Mouse (Mus musculus): Measurements from ENCODE around the gene Chit1. TPM values are rescaled to one million over a fixed set of nuclear protein-coding genes. Genes with fewer than 3 reads are reported as not detected.
A peak's percentile ranks its signal among the peaks of the same experiment; 100 is the strongest.

Gene Chit1
- polyA plus RNA-seq, 1 experiment from 2014 or later = 0.09 TPM

DNA sequence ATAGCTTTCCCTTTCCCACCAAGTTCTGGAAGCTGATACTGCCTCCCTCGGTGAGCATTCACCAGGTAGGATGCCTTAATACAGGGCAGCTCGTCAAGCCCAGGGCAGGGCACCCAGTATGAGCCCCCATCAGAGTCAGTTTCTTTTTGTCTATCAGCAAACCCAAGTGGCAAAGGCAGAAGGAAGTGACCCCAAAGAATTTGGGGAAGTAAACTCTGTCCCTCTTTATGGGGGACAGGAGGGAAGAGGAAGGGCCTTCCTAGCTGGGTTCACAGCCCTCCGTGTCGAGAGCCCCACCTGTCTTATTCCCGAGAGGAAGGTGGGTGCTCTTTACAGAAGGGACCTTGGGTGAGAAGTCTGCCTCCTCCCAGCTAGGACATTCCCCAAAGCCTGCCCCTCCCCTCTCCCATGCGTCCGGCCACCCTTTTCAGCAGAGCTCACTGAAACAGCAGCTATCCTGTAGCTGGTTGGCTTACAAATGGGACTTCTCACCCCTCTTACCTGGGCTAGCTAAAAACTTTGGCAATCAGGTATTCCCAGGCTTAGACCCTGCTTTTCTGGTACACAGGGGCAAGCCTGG is 15.9 kb upstream of the Chit1 start:
- no peak for ATAC-seq
- Histone ChIP-seq H3K4me3 (replicated peaks) (no peak overlapping the region), H3K4me1 (replicated peaks) (peaks cover 79% of the 10 kb centered on the region), H3K36me3 (no peaks in the 10 kb centered on the region), H3K9me3 (no peaks in the 10 kb centered on the region), H3K4me2 (replicated peaks) (no peak overlapping the region), H3K27me3 (no peaks in the 10 kb centered on the region), H3K9ac (replicated peaks) (no peak overlapping the region), H3K27ac (peak overlapping the region; percentile 89)
- 72% methylated on average over 7 of the region's 7 CpGs for whole genome bisulfite sequencing

DNA sequence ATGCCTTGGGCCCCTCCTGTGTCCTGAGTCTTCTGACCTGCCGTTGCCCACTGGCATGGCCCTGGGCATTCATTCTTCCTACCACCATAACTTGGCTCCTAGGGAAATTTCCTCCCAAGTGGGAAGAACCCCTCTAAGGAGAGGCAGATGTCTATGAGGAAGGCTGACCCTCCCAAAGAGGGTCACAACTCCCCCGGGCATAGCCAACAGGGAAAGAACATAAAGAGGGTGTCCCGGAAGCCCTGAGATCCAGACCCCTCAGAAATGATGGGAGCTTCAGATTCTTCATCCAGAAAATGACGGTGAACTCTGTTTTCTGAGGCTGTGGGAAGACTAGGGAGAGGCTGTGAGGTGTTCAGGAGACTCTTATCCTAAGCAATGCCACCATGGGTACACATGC is 15.3 kb upstream of the Chit1 start:
- H3K4me3 ChIP-seq (replicated peaks) = no peak overlapping the region
- 81% methylated on average over 4 of the region's 4 CpGs for WGBS
- H3K9me3 ChIP-seq = no peaks in the 10 kb centered on the region
- no peaks in the 10 kb centered on the region for H3K27me3 ChIP-seq
- H3K27ac ChIP-seq = peak overlapping the region; percentile 89
- H3K36me3 ChIP-seq = no peaks in the 10 kb centered on the region
- H3K9ac ChIP-seq (replicated peaks) = no peak overlapping the region
- ATAC-seq = no peak
- no peak overlapping the region for H3K4me2 ChIP-seq (replicated peaks)
- peaks cover 81% of the 10 kb centered on the region for H3K4me1 ChIP-seq (replicated peaks)

DNA sequence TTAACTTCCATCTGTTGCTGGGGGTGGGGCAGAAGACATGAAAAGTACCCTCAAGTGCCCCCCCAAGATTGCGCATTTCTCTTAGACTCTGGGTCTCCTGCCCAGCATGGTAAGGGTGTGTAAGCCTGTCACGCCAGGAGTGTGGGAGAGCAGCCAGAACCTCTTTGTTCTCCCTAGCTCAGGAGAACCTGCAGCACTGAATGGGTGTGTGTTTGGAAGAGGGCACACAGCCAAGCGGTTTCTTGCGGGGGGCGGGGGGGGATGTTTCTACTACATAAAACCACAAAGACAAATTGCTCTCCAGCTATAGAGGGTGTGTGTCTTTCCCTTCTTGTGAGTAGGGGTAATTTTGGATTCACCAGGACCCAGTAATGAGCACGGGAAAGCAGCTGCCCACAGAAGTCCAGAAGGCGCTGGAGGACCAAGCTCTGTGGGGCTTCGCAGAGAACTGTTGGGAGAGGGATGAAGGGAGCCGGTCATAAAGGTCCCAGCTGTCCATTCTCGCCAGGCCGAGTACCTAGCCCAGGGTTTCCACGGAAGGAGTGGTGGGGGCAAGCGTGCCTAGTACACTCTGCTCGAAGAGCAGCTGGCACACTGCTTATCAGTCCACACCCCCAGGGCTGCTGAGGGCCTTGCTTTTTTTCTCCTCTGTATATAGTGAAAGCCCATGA is 14.6 kb upstream of the Chit1 start:
- Histone ChIP-seq H3K4me1 (replicated peaks) (peaks cover 81% of the 10 kb centered on the region), H3K9ac (replicated peaks) (0 out of 2 replicates have a peak overlapping the region, but pooled peaks have one; percentile 16), H3K4me2 (replicated peaks) (no peak overlapping the region; the same call in 1 of the 2 replicates), H3K36me3 (no peaks in the 10 kb centered on the region), H3K27me3 (no peaks in the 10 kb centered on the region), H3K9me3 (no peaks in the 10 kb centered on the region), H3K4me3 (replicated peaks) (no peak overlapping the region), H3K27ac (peak overlapping the region; percentile 89)
- peak; percentile 81 for ATAC-seq
- 28% methylated on average over 14 of the region's 14 CpGs for WGBS

DNA sequence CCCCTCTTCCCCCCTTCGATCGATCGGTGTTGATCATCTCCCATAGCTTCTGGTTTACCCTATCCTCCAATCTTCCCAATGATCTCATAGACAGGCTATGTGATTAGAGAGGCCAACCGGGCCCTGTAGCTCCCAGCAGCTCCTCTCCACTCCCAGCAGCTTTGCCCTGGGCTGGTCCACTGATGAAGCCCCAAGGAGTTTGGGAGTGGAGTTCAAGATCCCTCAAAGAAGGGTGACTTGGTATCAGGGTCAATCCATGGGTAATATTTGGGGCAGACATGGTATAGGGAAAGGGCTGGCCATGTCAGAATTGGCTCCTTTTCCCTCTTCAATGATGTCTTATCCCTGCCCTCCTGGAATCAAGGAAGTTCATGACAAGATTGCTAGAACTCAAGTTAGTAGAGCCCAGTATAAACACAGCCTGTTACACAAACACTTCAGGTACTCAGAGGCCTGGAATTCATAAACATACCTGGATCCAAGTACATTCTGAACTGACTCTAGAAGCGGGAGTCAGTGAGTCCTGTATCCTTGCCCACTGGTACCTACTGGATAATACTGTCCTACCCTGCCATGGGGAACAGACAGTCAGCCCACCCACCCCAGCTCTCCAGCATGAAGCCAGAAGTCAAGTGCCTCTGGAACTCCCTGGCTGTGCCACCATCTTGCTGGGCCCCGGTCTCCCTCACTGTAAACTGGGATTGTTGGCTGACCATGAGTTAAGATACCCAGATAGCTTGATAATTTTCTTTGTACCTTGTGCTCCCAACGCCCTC is 13.8 kb upstream of the Chit1 start:
- no peak overlapping the region for H3K9ac ChIP-seq (replicated peaks)
- H3K4me1 ChIP-seq (replicated peaks) = peaks cover 79% of the 10 kb centered on the region
- H3K9me3 ChIP-seq = no peaks in the 10 kb centered on the region
- ATAC-seq = no peak
- 80% methylated on average over 7 of the region's 7 CpGs for WGBS
- no peaks in the 10 kb centered on the region for H3K27me3 ChIP-seq
- peak overlapping the region; percentile 89 for H3K27ac ChIP-seq
- H3K4me2 ChIP-seq (replicated peaks) = no peak overlapping the region
- H3K36me3 ChIP-seq = no peaks in the 10 kb centered on the region
- no peak overlapping the region for H3K4me3 ChIP-seq (replicated peaks)

DNA sequence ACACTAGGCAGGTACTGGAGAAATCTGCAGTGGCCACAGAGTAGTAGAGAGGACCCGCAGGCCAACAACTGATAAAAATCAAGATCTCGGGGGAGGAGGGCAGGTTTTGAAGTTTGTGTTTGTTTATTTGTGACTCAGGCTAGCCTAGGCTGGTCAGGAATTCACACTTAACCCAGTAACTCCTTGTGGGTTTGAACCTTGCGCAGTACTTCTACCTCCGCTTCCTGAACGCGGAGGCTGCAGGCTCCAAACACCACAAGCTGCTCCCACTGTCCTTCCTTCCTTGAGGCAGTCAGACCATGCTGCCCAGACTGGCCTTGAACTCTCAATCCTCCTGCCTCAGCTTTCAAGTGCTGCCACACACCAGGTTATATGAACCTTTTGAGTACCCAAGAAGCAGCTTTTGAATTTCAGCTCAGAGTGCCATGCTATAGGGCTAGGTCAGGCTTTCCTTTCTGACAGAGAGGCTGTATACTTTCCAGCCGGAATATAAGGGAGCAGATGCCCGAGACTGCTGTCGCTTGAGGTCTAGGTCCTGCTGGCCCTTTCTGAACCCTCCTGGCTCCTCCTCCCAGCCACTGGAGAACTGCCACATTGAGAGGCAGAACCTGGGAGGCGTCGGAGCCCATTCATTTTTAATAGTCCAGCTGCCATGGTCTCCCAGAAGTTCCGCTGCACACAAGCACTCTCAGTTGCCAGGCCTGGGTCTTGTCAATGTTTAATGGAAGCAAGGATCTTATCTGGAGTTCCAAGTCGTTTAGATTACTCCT is 12.9 kb upstream of the Chit1 start:
- Histone ChIP-seq H3K27ac (peak overlapping the region; percentile 89), H3K36me3 (no peaks in the 10 kb centered on the region), H3K27me3 (no peaks in the 10 kb centered on the region), H3K9ac (replicated peaks) (no peak overlapping the region), H3K4me1 (replicated peaks) (peaks cover 70% of the 10 kb centered on the region), H3K9me3 (no peaks in the 10 kb centered on the region), H3K4me2 (replicated peaks) (no peak overlapping the region), H3K4me3 (replicated peaks) (no peak overlapping the region)
- ATAC-seq = no peak
- 72% methylated on average over 13 of the region's 13 CpGs for WGBS

DNA sequence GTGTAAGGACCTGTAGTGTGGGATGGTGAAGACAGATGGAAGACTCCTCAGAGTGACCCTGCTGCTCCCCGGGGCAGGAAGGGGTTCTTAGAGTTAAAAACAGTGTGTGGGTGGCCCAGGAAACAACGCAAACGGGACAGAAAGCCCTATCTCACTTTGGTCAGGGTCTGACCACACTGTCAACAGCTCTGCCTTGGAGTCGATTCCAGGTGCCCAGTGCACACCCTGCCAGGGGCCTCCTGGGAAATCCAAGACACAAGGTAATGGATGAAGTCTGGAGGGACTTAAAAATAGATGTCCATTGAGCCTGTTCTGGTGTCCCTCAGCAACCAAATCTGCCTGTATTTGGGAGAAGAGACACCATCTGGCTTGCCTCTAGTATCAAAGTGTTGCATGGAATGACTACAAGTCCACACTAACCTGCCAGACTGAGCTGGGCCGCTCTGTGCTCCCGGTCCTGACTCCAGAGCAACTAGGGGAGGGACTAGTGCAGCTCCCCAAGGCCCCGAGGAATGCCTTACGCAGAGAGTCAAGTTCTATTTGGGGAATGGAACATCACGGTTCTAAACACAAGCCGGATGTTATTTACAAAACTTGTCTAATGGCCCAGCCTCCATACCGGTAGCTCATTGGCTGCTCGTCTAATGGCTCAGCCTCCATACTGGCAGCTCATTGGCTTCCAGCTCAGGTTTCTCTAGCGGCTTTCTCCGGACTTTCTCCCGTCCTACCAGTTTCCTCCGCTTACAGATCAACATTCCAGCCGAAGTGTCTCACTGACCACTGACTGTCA is 12.1 kb upstream of the Chit1 start:
- ATAC-seq = peak; percentile 53
- 13% methylated on average over 17 of the region's 17 CpGs for WGBS
- Histone ChIP-seq H3K4me1 (replicated peaks) (peaks cover 63% of the 10 kb centered on the region), H3K9ac (replicated peaks) (peak overlapping the region; percentile 63; the same call in 1 of the 2 replicates), H3K4me3 (replicated peaks) (peak overlapping the region; percentile 41), H3K4me2 (replicated peaks) (peak overlapping the region; percentile 72), H3K36me3 (no peaks in the 10 kb centered on the region), H3K9me3 (no peaks in the 10 kb centered on the region), H3K27ac (peak overlapping the region; percentile 73), H3K27me3 (no peaks in the 10 kb centered on the region)

DNA sequence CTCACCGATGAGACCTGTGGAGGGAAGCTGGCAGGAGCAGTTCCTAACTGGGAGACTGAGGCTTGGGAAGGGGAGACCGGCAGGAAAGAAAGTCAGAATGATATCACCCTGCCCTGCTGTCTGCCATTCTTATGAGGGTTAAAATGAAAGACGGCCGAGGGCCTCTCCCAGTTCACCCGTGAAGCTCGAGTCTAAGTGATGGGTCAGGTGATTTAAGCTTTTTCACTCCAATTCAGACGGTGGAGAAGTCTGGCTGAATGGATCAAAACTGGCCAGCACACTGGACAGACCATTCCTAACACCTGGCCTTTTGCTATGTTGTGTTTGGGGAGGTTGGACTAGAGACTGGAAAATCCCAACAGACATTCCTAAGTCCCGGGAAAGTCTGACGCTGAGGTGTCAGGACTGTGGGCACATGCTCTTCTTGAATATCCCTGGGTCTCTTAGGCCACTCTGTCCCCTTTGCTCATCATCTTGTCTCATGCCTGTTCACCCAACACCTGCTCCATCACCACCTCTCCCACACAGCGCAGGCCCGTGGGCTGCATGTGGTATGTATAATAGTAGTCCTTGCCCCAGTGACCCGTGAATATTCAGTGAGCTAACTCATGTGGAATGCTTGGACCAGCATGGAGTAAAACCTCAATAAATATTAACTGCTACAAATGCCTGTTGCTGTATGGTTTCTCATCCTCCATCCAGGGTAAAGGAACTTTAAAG is 11.4 kb upstream of the Chit1 start:
- WGBS = 27% methylated on average over 12 of the region's 12 CpGs

DNA sequence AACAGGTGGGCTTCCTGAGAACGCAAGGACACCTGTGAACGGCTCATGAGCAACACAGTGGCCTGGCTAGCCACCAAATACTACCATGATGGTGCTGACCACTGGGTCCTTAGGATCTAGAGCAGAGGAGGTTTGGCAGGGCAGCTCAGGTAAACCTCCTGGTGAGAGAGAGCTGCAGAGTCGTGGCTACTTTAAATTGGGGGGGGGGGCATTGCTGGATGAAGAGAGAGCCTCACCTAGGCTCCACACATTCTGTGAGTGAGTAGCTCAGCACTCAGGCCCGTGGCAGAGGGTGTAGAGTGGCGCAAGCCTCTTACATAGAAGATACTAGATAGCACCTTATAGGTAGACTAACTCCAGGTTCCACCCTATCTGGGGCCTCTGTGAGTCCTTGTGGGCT is 10.6 kb upstream of the Chit1 start:
- no peak for ATAC-seq
- Histone ChIP-seq H3K36me3 (no peaks in the 10 kb centered on the region), H3K27me3 (no peaks in the 10 kb centered on the region), H3K4me1 (replicated peaks) (peaks cover 49% of the 10 kb centered on the region), H3K4me3 (replicated peaks) (no peak overlapping the region), H3K4me2 (replicated peaks) (no peak overlapping the region), H3K27ac (no peak overlapping the region), H3K9ac (replicated peaks) (no peak overlapping the region), H3K9me3 (no peaks in the 10 kb centered on the region)
- WGBS = 90% methylated on average over 5 of the region's 5 CpGs

More for the DNA sequence above, 11.4 kb upstream of the Chit1 start:
- peak overlapping the region; percentile 63; the same call in 1 of the 2 replicates for H3K9ac ChIP-seq (replicated peaks)
- H3K9me3 ChIP-seq = no peaks in the 10 kb centered on the region
- H3K4me2 ChIP-seq (replicated peaks) = peak overlapping the region; percentile 72
- no peaks in the 10 kb centered on the region for H3K27me3 ChIP-seq
- no peak for ATAC-seq
- H3K27ac ChIP-seq = peak overlapping the region; percentile 66
- H3K4me1 ChIP-seq (replicated peaks) = peaks cover 56% of the 10 kb centered on the region
- peak overlapping the region; percentile 41 for H3K4me3 ChIP-seq (replicated peaks)
- H3K36me3 ChIP-seq = no peaks in the 10 kb centered on the region

DNA sequence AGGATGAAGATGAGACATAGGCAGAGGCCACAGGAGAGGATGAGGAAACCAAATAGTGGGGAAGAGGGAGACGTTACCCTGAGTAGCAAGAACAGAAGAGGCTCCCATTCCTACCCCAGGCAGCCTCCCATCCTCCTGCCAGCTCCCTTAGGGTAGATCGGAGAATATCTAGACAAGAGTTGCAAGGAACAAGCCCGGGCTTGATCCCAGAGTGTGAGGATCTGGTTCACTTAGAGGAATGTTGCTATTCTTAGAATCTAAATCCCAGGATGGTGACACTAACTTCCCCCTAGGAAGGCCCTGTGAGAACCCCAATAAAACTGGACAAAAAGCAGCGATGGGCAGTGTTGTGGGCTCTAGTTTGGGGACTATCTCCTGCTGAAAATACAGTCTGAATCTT is 10.1 kb upstream of the Chit1 start:
- Histone ChIP-seq H3K4me2 (replicated peaks) (no peak overlapping the region), H3K4me3 (replicated peaks) (no peak overlapping the region), H3K36me3 (no peaks in the 10 kb centered on the region), H3K27me3 (no peaks in the 10 kb centered on the region), H3K4me1 (replicated peaks) (peaks cover 44% of the 10 kb centered on the region), H3K9ac (replicated peaks) (no peak overlapping the region), H3K9me3 (no peaks in the 10 kb centered on the region), H3K27ac (no peak overlapping the region)
- ATAC-seq = no peak
- 81% methylated on average over 4 of the region's 4 CpGs for WGBS

DNA sequence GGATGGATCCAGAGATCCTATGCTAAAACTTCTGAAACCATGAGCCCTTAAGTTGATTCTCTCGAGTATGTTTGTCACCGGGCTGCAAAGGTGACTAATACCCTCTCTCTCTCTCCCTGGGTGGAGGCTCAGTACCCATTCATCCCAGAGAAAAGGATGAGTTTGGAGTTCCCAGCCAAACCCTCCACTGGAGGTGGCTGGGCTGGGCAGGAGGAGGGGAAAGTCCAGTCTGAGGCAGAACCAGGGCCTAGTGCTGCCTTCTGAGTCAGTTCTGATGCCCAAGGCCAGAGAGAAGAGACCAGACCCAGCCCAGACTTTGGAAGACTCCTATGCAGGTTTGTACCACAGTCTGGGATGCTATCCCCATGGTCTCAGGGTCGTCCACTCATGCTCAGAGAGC is 9.4 kb upstream of the Chit1 start:
- Histone ChIP-seq H3K4me2 (replicated peaks) (no peak overlapping the region), H3K9ac (replicated peaks) (no peak overlapping the region), H3K4me3 (replicated peaks) (no peak overlapping the region), H3K9me3 (no peaks in the 10 kb centered on the region), H3K4me1 (replicated peaks) (peaks cover 42% of the 10 kb centered on the region), H3K36me3 (no peaks in the 10 kb centered on the region), H3K27me3 (no peaks in the 10 kb centered on the region), H3K27ac (no peak overlapping the region)
- 72% methylated on average over 3 of the region's 3 CpGs for WGBS
- no peak for ATAC-seq

DNA sequence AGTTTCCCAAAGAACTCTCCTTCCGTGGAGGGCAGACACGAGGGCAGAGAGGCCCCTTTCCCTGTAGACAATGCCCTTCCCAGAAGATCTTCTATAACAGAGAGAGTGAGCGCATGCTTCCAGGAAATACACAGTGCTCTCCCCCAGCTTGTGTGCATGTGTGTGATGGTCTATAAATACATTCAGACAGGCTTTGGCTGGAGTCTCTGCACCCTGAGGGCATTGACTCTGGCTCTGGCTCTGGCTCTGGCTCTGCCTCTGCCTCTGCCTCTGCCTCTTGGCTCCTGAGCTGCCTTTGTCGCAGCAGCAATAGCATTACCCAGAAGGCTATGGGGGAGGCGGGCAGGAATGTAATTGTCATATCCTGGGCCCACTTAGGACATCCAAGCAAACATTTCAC is 7.2 kb upstream of the Chit1 start:
- WGBS = 71% methylated on average over 5 of the region's 5 CpGs

More for the DNA sequence above, 7.2 kb upstream of the Chit1 start:
- no peak overlapping the region for H3K4me2 ChIP-seq (replicated peaks)
- no peak overlapping the region for H3K4me3 ChIP-seq (replicated peaks)
- no peak overlapping the region for H3K27ac ChIP-seq
- H3K9ac ChIP-seq (replicated peaks) = no peak overlapping the region
- H3K36me3 ChIP-seq = no peaks in the 10 kb centered on the region
- no peak for ATAC-seq
- H3K9me3 ChIP-seq = no peaks in the 10 kb centered on the region
- 0 out of 2 replicates have a peak, but pooled peaks cover 3% of the 10 kb centered on the region for H3K27me3 ChIP-seq
- peaks cover 19% of the 10 kb centered on the region for H3K4me1 ChIP-seq (replicated peaks)
